Mouse (Mus musculus) CH12.LX (cell line): ENCODE results near the gene Gm17622. TPM values are rescaled to one million over a fixed set of nuclear protein-coding genes. Genes with fewer than 3 reads are reported as not detected.

Source experiments
- DNase-seq: peaks from one replicate; pipeline ENCODE4 v3.0.0-alpha.2; 2013; ENCODE audit errors: extremely low read depth
- H3K27ac ChIP-seq: 2 replicates; pipeline ENCODE4 v1.5.1; 2012; ENCODE audit warnings: low read depth, mild to moderate bottlenecking, control low read depth, moderate library complexity; ENCODE audit not compliant: insufficient read depth
- H3K27me3 ChIP-seq: replicated peaks from 2 replicates; pipeline ENCODE3; 2012; ENCODE audit warnings: inconsistent platforms
- H3K36me3 ChIP-seq, 2 experiments: replicated peaks in 1 of 2; 2 replicates each; pipeline versions ENCODE3 to v1.6.1; 2012; ENCODE audit warnings: inconsistent platforms in 1 of 2, low read length in 1 of 2, mild to moderate bottlenecking in 1 of 2, mixed read lengths in 1 of 2, moderate library complexity in 1 of 2; ENCODE audit not compliant: control insufficient read depth in 1 of 2, insufficient read depth in 1 of 2
- H3K4me1 ChIP-seq, 2 experiments: 2 replicates each; pipeline ENCODE4 v1.6.1; 2012; ENCODE audit warnings: inconsistent platforms in 1 of 2, moderate library complexity in 1 of 2; ENCODE audit not compliant: insufficient read depth in 2 of 2, control insufficient read depth in 1 of 2
- H3K4me2 ChIP-seq: 2 replicates; pipeline ENCODE4 v1.6.1; 2012; ENCODE audit warnings: low read depth, mild to moderate bottlenecking, control low read depth; ENCODE audit not compliant: poor library complexity, insufficient read depth, severe bottlenecking
- H3K4me3 ChIP-seq, 3 experiments: fragments of 150-350 bp in 1 of 3; sonication (generic) in 1 of 3; replicated peaks in 1 of 3; 2 replicates each; pipeline versions ENCODE3 to v1.5.1; 2011 to 2012; ENCODE audit warnings: low read depth in 2 of 3, low read length in 2 of 3, mild to moderate bottlenecking in 2 of 3, moderate library complexity in 2 of 3, control low read depth in 1 of 3, improper control_type of control experiment in 1 of 3, inconsistent platforms in 1 of 3, mixed read lengths in 1 of 3; ENCODE audit not compliant: poor library complexity in 1 of 3
- H3K79me2 ChIP-seq: replicated peaks from 2 replicates; pipeline ENCODE4 v1.6.1; 2012; ENCODE audit warnings: mild to moderate bottlenecking, moderate library complexity; ENCODE audit not compliant: control insufficient read depth, poor library complexity, insufficient read depth, severe bottlenecking; ENCODE audit errors: extremely low read depth
- H3K9ac ChIP-seq: 2 replicates; pipeline ENCODE4 v1.6.1; 2012; ENCODE audit warnings: low read depth, mild to moderate bottlenecking, control low read depth, moderate library complexity; ENCODE audit not compliant: insufficient read depth
- H3K9me3 ChIP-seq: replicated peaks from 2 replicates; pipeline ENCODE3; 2012; ENCODE audit warnings: low read length, inconsistent platforms, mixed read lengths
- CTCF ChIP-seq, 2 experiments: IDR thresholded peaks in 1 of 2; conservative IDR thresholded peaks in 1 of 2; 2 replicates each; pipeline ENCODE4 v1.5.1; 2011 to 2012; ENCODE audit warnings: low read depth in 2 of 2, low read length in 2 of 2, improper control_type of control experiment in 1 of 2, inconsistent platforms in 1 of 2, mild to moderate bottlenecking in 1 of 2, moderate library complexity in 1 of 2
- E2F4 ChIP-seq: IDR thresholded peaks from 2 replicates; pipeline ENCODE4 v1.6.1; 2011; ENCODE audit warnings: low read depth, low read length, improper control_type of control experiment; ENCODE audit not compliant: insufficient replicate concordance
- ETS1 ChIP-seq: conservative IDR thresholded peaks from 2 replicates; pipeline ENCODE4 v1.6.1; 2012; ENCODE audit warnings: low read depth, mild to moderate bottlenecking, inconsistent platforms, low read length, improper control_type of control experiment, moderate library complexity
- GABPA ChIP-seq: IDR thresholded peaks from 2 replicates; pipeline ENCODE4 v1.6.1; 2012; ENCODE audit warnings: low read depth, low read length, improper control_type of control experiment, inconsistent platforms; ENCODE audit not compliant: insufficient replicate concordance
- HCFC1 ChIP-seq: IDR thresholded peaks from 2 replicates; pipeline ENCODE4 v1.6.1; 2012; ENCODE audit warnings: low read depth, mild to moderate bottlenecking, inconsistent platforms, low read length, improper control_type of control experiment
- JUND ChIP-seq: conservative IDR thresholded peaks from 2 replicates; pipeline ENCODE4 v1.6.1; 2011; ENCODE audit warnings: low read depth, low read length, improper control_type of control experiment
- MAX ChIP-seq: IDR thresholded peaks from 2 replicates; pipeline ENCODE4 v1.6.1; 2011; ENCODE audit warnings: low read length, improper control_type of control experiment
- MAZ ChIP-seq: IDR thresholded peaks from 2 replicates; pipeline ENCODE4 v1.6.1; 2012; ENCODE audit warnings: low read depth, mild to moderate bottlenecking, inconsistent platforms, low read length, improper control_type of control experiment, moderate library complexity
- MEF2A ChIP-seq: IDR thresholded peaks from 2 replicates; pipeline ENCODE4 v1.6.1; 2014; ENCODE audit warnings: low read depth, mild to moderate bottlenecking, inconsistent platforms, low read length, improper control_type of control experiment, borderline replicate concordance
- MXI1 ChIP-seq: IDR thresholded peaks from 2 replicates; pipeline ENCODE4 v1.6.1; 2011; ENCODE audit warnings: mild to moderate bottlenecking, low read depth, low read length, improper control_type of control experiment
- MYC ChIP-seq: IDR thresholded peaks from 2 replicates; pipeline ENCODE4 v1.6.1; 2011; ENCODE audit warnings: low read depth, mild to moderate bottlenecking, improper control_type of control experiment, low read length
- NELFE ChIP-seq: IDR thresholded peaks from 2 replicates; pipeline ENCODE4 v1.6.1; 2011; ENCODE audit warnings: low read depth, low read length, improper control_type of control experiment
- NRF1 ChIP-seq: IDR thresholded peaks from 2 replicates; pipeline ENCODE4 v1.6.1; 2014; ENCODE audit warnings: low read depth, mild to moderate bottlenecking, inconsistent platforms, low read length, improper control_type of control experiment, moderate library complexity
- RAD21 ChIP-seq: IDR thresholded peaks from 2 replicates; pipeline ENCODE4 v1.6.1; 2011; ENCODE audit warnings: low read depth, mild to moderate bottlenecking, low read length, improper control_type of control experiment, moderate library complexity
- SIN3A ChIP-seq: IDR thresholded peaks from 2 replicates; pipeline ENCODE4 v1.6.1; 2012; ENCODE audit warnings: low read length, improper control_type of control experiment, inconsistent platforms
- SMC3 ChIP-seq: IDR thresholded peaks from 2 replicates; pipeline ENCODE4 v1.6.1; 2011; ENCODE audit warnings: low read depth, low read length, improper control_type of control experiment
- TCF12 ChIP-seq: IDR thresholded peaks from 2 replicates; pipeline ENCODE4 v1.6.1; 2014; ENCODE audit warnings: low read depth, mild to moderate bottlenecking, inconsistent platforms, low read length, improper control_type of control experiment
- USF1 ChIP-seq: IDR thresholded peaks from 2 replicates; pipeline ENCODE4 v1.6.1; 2014; ENCODE audit warnings: low read depth, mild to moderate bottlenecking, inconsistent platforms, low read length, improper control_type of control experiment
- ZC3H11A ChIP-seq: IDR thresholded peaks from 2 replicates; pipeline ENCODE4 v1.6.1; 2012; ENCODE audit warnings: low read depth, mild to moderate bottlenecking, inconsistent platforms, low read length, improper control_type of control experiment
- ZMIZ1 ChIP-seq: IDR thresholded peaks from 2 replicates; pipeline ENCODE4 v1.6.1; 2012; ENCODE audit warnings: low read depth, mild to moderate bottlenecking, inconsistent platforms, low read length, improper control_type of control experiment
- ZNF384 ChIP-seq: IDR thresholded peaks from 2 replicates; pipeline ENCODE4 v1.6.1; 2012; ENCODE audit warnings: low read depth, low read length, improper control_type of control experiment, inconsistent platforms
- dilution Hi-C: fragments of 300-500 bp; cut with MboI; formaldehyde crosslinking; loops from 2 replicates; pipeline ENCODE4 v1.14.3; 2020; ENCODE audit warnings: low sequenced_read_pairs; ENCODE audit not compliant: extremely low pct_unique_long_range_greater_than_20kb, extremely low pct_ligation_motif_present
- in situ Hi-C: fragments of 300-500 bp; cut with MboI; formaldehyde crosslinking; loops from 3 replicates; pipeline ENCODE4 v1.14.3; 2019; ENCODE audit warnings: low sequenced_read_pairs, low pct_ligation_motif_present, low pct_unique_long_range_greater_than_20kb, mixed read lengths
- polyA plus RNA-seq: library from polyadenylated mRNA; unstranded; fragments of >175 nt; gene quantifications from 2 replicates; pipeline ENCODE4 v1.2.1, GENCODE M21; 2012; ENCODE audit warnings: low read depth; ENCODE audit not compliant: insufficient read length
- total RNA-seq, 2 experiments: library from RNA; depleted of rRNA; stranded (reverse); fragments of 300-350 nt in 1 of 2; fragments of >200 nt in 1 of 2; gene quantifications; 2 replicates each; pipeline ENCODE4 v1.2.3; 2012 to 2014

Gm17622 gene
- total and polyA plus RNA-seq, 3 experiments: not detected

GRCm38 (mm10) chr13:96505661-96506060 is 15.1 kb downstream of the Gm17622 start:
- H3K27ac ChIP-seq: no peak overlapping the region
- H3K4me2 ChIP-seq: no peak overlapping the region
- no peak overlapping the region for H3K4me3 ChIP-seq
- DNase-seq: no peak
- no peaks in the 10 kb centered on the region for H3K27me3 ChIP-seq
- no peaks in the 10 kb centered on the region for H3K9me3 ChIP-seq
- dilution Hi-C loops (no loop called here), in situ Hi-C loops (no loop called here)
- peaks cover 5 to 16% of the 10 kb centered on the region in 2 experiments for H3K4me1 ChIP-seq
- H3K79me2 ChIP-seq: no peaks in the 10 kb centered on the region
- no peak overlapping the region for H3K9ac ChIP-seq
- H3K36me3 ChIP-seq: peaks cover 21 to 59% of the 10 kb centered on the region in 2 experiments
- no peak for TF ChIP-seq E2F4
- TF ChIP-seq MEF2A: no peak
- TF ChIP-seq GABPA: no peak
- no peak for TF ChIP-seq MAX
- TF ChIP-seq ETS1: no peak
- no peak for TF ChIP-seq NELFE
- no peak for TF ChIP-seq RAD21
- TF ChIP-seq SIN3A: no peak
- no peak for TF ChIP-seq ZNF384
- no peak for TF ChIP-seq ZMIZ1
- no peak for TF ChIP-seq JUND
- no peak for TF ChIP-seq MXI1
- no peak for TF ChIP-seq HCFC1
- no peak for TF ChIP-seq TCF12
- no peak for TF ChIP-seq MAZ
- no peak for TF ChIP-seq NRF1
- no peak for TF ChIP-seq SMC3

DNA sequence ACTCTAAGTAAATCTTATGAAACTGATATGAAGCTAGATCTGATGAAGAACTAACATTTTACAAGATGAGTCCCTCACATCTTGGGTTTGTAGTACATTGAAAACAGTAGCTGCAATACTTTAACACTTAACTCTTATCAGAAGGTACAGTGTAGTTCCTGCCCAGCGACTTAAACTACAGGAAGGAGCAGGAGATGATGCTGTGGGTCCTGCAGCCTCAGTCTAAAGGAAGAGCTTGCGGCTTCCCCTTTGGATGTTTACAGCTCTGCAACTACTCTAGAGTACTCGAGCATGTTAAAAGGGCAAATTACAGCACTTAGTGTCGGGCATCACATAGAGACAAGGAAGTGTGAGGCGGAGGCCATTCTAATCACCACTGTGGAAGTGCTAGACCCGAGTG is 15.8 kb downstream of the Gm17622 start:
- Histone ChIP-seq H3K27ac (no peak overlapping the region), H3K9me3 (no peaks in the 10 kb centered on the region), H3K79me2 (no peaks in the 10 kb centered on the region), H3K9ac (no peak overlapping the region), H3K4me2 (no peak overlapping the region), H3K27me3 (no peaks in the 10 kb centered on the region), H3K4me3 (no peak overlapping the region), H3K4me1 (peaks cover 5 to 22% of the 10 kb centered on the region in 2 experiments), H3K36me3 (peaks cover 18 to 55% of the 10 kb centered on the region in 2 experiments)
- TF ChIP-seq ZC3H11A: no peak
- no peak for TF ChIP-seq MYC
- TF ChIP-seq USF1: no peak
- TF ChIP-seq MAX: no peak
- TF ChIP-seq TCF12: no peak
- TF ChIP-seq E2F4: no peak
- TF ChIP-seq NRF1: no peak
- TF ChIP-seq CTCF (conservative IDR thresholded peaks at IDR 0.05 in 1 of 2, IDR thresholded peaks at IDR 0.05 in 1 of 2; ENCODE audit: low read depth in 2 of 2, low read length in 2 of 2): no peak
- dilution Hi-C loops: no loop called here
- DNase-seq: no peak
- in situ Hi-C loops: no loop called here
